Mouse (Mus musculus) G1E (cell line): ENCODE measurements around the gene Kdm6a. TPM values are rescaled to one million over a fixed set of nuclear protein-coding genes. Genes with fewer than 3 reads are reported as not detected.

Source experiments
- ATAC-seq: 2 replicates; pipeline ENCODE4 v1.8.0; 2016; ENCODE audit warnings: mild to moderate bottlenecking; ENCODE audit not compliant: insufficient number of reproducible peaks, poor library complexity, low FRiP score, severe bottlenecking; ENCODE audit errors: extremely low read depth
- DNase-seq: peaks from one replicate; pipeline ENCODE4 v3.0.0; 2012; ENCODE audit warnings: low spot score
- H3K27me3 ChIP-seq: 2 replicates; pipeline ENCODE4 v1.6.1; 2012; ENCODE audit warnings: mild to moderate bottlenecking, low read length, inconsistent platforms; ENCODE audit not compliant: insufficient read depth
- H3K36me3 ChIP-seq: replicated peaks from 2 replicates; pipeline ENCODE3; 2012; ENCODE audit warnings: mild to moderate bottlenecking, inconsistent platforms
- H3K4me1 ChIP-seq: 2 replicates; pipeline ENCODE4 v1.6.1; 2012; ENCODE audit warnings: low read depth, low read length, inconsistent platforms, mixed read lengths; ENCODE audit not compliant: insufficient read depth
- H3K4me3 ChIP-seq: 2 replicates; pipeline ENCODE4 v1.5.1; 2012; ENCODE audit warnings: low read depth, mild to moderate bottlenecking, inconsistent platforms, low read length, moderate library complexity, mixed read lengths
- H3K9me3 ChIP-seq: replicated peaks from 2 replicates; pipeline ENCODE4 v1.6.1; 2012; ENCODE audit warnings: inconsistent platforms
- CTCF ChIP-seq: IDR thresholded peaks from 2 replicates; pipeline ENCODE4 v1.5.1; 2012; ENCODE audit warnings: low read depth, low read length, inconsistent platforms, mixed read lengths
- GATA1 ChIP-seq: IDR thresholded peaks from 2 replicates; pipeline ENCODE4 v1.6.1; 2012; ENCODE audit warnings: borderline replicate concordance, low read length, inconsistent platforms, mixed read lengths
- GATA2 ChIP-seq: IDR thresholded peaks from 2 replicates; pipeline ENCODE4 v1.6.1; 2012; ENCODE audit warnings: low read depth, low read length, inconsistent platforms, borderline replicate concordance
- POLR2AphosphoS5 ChIP-seq: IDR thresholded peaks from 2 replicates; pipeline ENCODE4 v1.6.1; 2012; ENCODE audit warnings: low read depth, low read length, inconsistent platforms; ENCODE audit not compliant: insufficient replicate concordance
- TAL1 ChIP-seq: conservative IDR thresholded peaks from 2 replicates; pipeline ENCODE4 v1.6.1; 2012; ENCODE audit warnings: low read depth, low read length, inconsistent platforms, mixed read lengths
- polyA plus RNA-seq: library from polyadenylated mRNA; stranded (reverse); fragments of >175 nt; gene quantifications from 2 replicates; pipeline ENCODE4 v1.2.3, GENCODE M21; 2012
- total RNA-seq, 2 experiments: library from RNA; stranded (forward) in 1 of 2; stranded (reverse) in 1 of 2; fragments of 200-1000 nt in 1 of 2; fragments of >200 nt in 1 of 2; fragmentation: Nextera tagmentation in 1 of 2; gene quantifications; 2 replicates each; pipeline ENCODE4 v1.2.3; 2014 to 2017

Kdm6a gene
- total and polyA plus RNA-seq, 3 experiments: 25.8 to 114 (median 59.7) TPM

- ATAC-seq (no peak), DNase-seq (no peak)
- H3K9me3 ChIP-seq: no peaks in the 10 kb centered on the region
- no peak overlapping the region for H3K4me3 ChIP-seq
- no peaks in the 10 kb centered on the region for H3K4me1 ChIP-seq
- TF ChIP-seq GATA1 (no peak), GATA2 (no peak), CTCF (no peak), POLR2AphosphoS5 (no peak), TAL1 (no peak)
- no peaks in the 10 kb centered on the region for H3K36me3 ChIP-seq
- H3K27me3 ChIP-seq: no peaks in the 10 kb centered on the region
These were observed 2.7 kb downstream of the Kdm6a start for GRCm38 (mm10) chrX:18165121-18165520.

- H3K4me3 ChIP-seq: no peak overlapping the region
- H3K4me1 ChIP-seq: no peaks in the 10 kb centered on the region
- ATAC-seq (no peak), DNase-seq (no peak)
- H3K36me3 ChIP-seq: no peaks in the 10 kb centered on the region
- H3K9me3 ChIP-seq: no peaks in the 10 kb centered on the region
- no peaks in the 10 kb centered on the region for H3K27me3 ChIP-seq
- no peak for TF ChIP-seq POLR2AphosphoS5
- TF ChIP-seq CTCF: no peak
- no peak for TF ChIP-seq GATA2
- no peak for TF ChIP-seq TAL1
- TF ChIP-seq GATA1: no peak
These were observed 4.6 kb downstream of the Kdm6a start for GRCm38 (mm10) chrX:18166961-18167360.

DNA sequence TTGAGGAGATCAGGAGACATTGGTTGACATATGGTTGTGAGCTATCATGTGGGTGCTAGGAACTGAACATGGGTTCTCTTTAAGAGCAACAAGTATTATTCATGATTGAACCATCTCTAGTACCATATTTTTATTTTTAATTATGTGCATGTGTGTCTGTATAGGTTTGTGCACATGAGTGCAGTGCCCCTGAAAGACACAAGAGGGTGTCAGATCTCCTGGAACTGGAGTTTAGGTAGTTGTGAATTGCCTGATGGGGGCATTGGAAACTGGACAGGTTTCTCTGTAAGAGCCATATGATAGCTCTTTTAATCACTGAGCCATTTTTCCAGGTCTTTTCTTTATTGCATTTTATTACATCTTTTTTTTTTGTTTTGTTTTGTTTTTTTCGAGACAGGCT lies 6.6 kb downstream of the Kdm6a start:
- H3K36me3 ChIP-seq: no peaks in the 10 kb centered on the region
- H3K4me3 ChIP-seq: no peak overlapping the region
- peaks cover 3% of the 10 kb centered on the region for H3K4me1 ChIP-seq
- no peaks in the 10 kb centered on the region for H3K27me3 ChIP-seq
- no peak for DNase-seq
- no peak for ATAC-seq
- TF ChIP-seq TAL1 (no peak), GATA2 (no peak), GATA1 (no peak), POLR2AphosphoS5 (no peak), CTCF (no peak)
- H3K9me3 ChIP-seq: no peaks in the 10 kb centered on the region

- Histone ChIP-seq H3K9me3 (no peaks in the 10 kb centered on the region), H3K27me3 (no peaks in the 10 kb centered on the region), H3K4me1 (peaks cover 24% of the 10 kb centered on the region), H3K36me3 (no peaks in the 10 kb centered on the region), H3K4me3 (no peak overlapping the region)
- no peak for TF ChIP-seq TAL1
- DNase-seq: no peak
- no peak for ATAC-seq
These were observed 12.5 kb downstream of the Kdm6a start for GRCm38 (mm10) chrX:18174831-18175230.

DNA sequence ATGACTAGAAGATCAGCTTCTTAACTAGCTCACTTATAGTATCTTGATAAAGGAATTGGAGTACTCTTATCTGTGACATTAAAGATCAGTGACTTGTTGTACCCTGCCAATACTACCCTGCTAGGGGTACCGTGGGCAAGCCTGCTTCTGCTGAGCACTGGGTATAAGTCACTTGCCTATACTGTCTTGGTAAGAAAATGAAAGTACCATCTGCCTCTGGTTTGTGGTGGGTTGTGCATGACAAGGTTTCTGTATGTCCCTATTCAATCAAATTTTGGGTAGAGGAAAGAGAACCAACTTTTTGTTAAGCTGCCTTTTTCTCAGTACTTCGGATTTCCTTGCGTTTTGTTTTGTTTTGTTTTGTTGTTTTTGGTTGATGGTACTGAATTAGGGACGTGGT lies 15.4 kb downstream of the Kdm6a start:
- DNase-seq (no peak), ATAC-seq (no peak)
- Histone ChIP-seq H3K36me3 (no peaks in the 10 kb centered on the region), H3K4me1 (peaks cover 33% of the 10 kb centered on the region), H3K4me3 (no peak overlapping the region; the same call in 1 of the 2 replicates), H3K9me3 (no peaks in the 10 kb centered on the region), H3K27me3 (no peaks in the 10 kb centered on the region)
- TF ChIP-seq TAL1 (no peak), POLR2AphosphoS5 (no peak), CTCF (no peak), GATA1 (no peak), GATA2 (no peak)

- Histone ChIP-seq H3K4me1 (peaks cover 32% of the 10 kb centered on the region), H3K4me3 (no peak overlapping the region), H3K27me3 (no peaks in the 10 kb centered on the region), H3K9me3 (no peaks in the 10 kb centered on the region), H3K36me3 (no peaks in the 10 kb centered on the region)
- ATAC-seq (peak; percentile 90), DNase-seq (no peak)
- TF ChIP-seq TAL1: peak; percentile 81
- no peak for TF ChIP-seq POLR2AphosphoS5
These were observed 17.1 kb downstream of the Kdm6a start for GRCm38 (mm10) chrX:18179492-18179891.

DNA sequence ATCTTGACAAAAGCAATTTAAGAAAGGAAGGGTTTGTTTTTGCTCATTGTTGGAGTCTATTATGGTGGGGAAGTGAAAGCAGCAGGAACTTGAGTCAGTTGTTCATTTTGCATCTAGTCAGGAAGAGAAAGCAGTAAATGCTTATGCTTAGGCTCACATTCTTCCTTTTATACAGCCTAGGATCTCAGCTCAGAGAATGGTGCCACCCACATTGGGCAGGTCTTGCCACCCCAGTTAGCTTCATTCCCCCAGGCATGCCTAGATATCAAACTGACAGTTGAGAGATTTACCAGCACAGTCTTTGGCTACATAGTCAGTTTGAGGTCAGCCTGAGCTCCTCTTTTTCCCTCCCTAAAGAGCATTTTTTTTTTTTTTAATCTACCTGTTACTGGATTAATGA lies 24.8 kb downstream of the Kdm6a start:
- peaks cover 47% of the 10 kb centered on the region for H3K4me1 ChIP-seq
- DNase-seq: no peak
- TF ChIP-seq TAL1: no peak
- TF ChIP-seq GATA1: no peak
- no peak for TF ChIP-seq GATA2
- no peak for TF ChIP-seq CTCF
- no peak for TF ChIP-seq POLR2AphosphoS5
- ATAC-seq: peak; percentile 31; the same call in 1 of the 2 replicates
- no peaks in the 10 kb centered on the region for H3K27me3 ChIP-seq
- no peaks in the 10 kb centered on the region for H3K9me3 ChIP-seq
- no peaks in the 10 kb centered on the region for H3K36me3 ChIP-seq
- H3K4me3 ChIP-seq: no peak overlapping the region; the same call in 1 of the 2 replicates
